ENCODE assay signal across 22 mouse cellular contexts in the genomic region with DNA sequence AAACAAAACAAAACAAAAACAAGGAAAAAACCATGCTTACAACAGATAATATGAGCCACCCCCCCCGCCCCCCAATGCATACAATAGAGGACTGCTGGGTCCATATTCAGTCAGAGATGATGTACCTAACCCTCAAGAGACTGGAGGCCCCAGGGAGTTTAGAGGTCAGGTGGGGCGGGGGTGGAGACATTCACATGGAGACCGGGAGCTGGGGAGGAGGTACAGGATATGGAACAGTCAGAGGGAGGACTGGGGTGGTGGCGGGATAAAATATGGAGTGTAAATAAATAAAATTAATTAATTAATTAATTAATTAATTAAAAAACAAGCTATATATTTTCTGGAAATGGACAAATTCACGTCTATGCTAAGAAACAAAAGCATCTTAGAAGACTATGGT.
"Had no signal": no experiment of that assay in that cellular context is flagged by ENCODE, and none has a peak within 500 bp of the region (broad histone marks: within the 10 kb centered on the region; RNA-seq: fewer than 3 reads in every experiment).

No protein-coding gene starts in this region.

- H3K36me3 ChIP-seq: heart, embryonic 10.5 days; heart, embryonic 12.5 days; hindbrain, embryonic 10.5 days; hindbrain, embryonic 15.5 days; intestine, embryonic 15.5 days had no signal

- H3K9ac ChIP-seq: heart, embryonic 12.5 days; hindbrain, embryonic 15.5 days; intestine, embryonic 15.5 days had no signal

- H3K9me3 ChIP-seq: heart, embryonic 10.5 days; heart, embryonic 12.5 days; hindbrain, embryonic 10.5 days; hindbrain, embryonic 15.5 days; intestine, embryonic 15.5 days had no signal

- H3K4me3 ChIP-seq: gastrocnemius, adult 2 months; heart, embryonic 10.5 days; heart, embryonic 12.5 days; hindbrain, embryonic 10.5 days; hindbrain, embryonic 15.5 days; intestine, embryonic 15.5 days; layer of hippocampus, adult 2 months; left cerebral cortex, adult 2 months had no signal

- DNase-seq: gastrocnemius, adult 2 months; gastrocnemius, postnatal 10 days; gastrocnemius, postnatal 25 days; heart, adult 18-20 months; heart, postnatal 10 days; heart, postnatal 4 days; kidney, adult 18-20 months; kidney, adult 8-10 months; kidney, postnatal 10 days; kidney, postnatal 25 days; kidney, postnatal 4 days; liver had no signal

- H3K4me1 ChIP-seq: heart, embryonic 10.5 days; heart, embryonic 12.5 days; hindbrain, embryonic 10.5 days; hindbrain, embryonic 15.5 days; intestine, embryonic 15.5 days had no signal

- ATAC-seq: inflammation-experienced regulatory T-cells, adult 6 months; intestine, embryonic 15.5 days; intestine, postnatal 0 days had no signal

- H3K27ac ChIP-seq: gastrocnemius, adult 2 months; heart, embryonic 10.5 days; hindbrain, embryonic 10.5 days; hindbrain, embryonic 15.5 days; intestine, embryonic 15.5 days; layer of hippocampus, adult 2 months; left cerebral cortex, adult 2 months had no signal

- H3K4me2 ChIP-seq: heart, embryonic 12.5 days; hindbrain, embryonic 15.5 days; intestine, embryonic 15.5 days; liver, embryonic 11.5 days had no signal

- H3K27me3 ChIP-seq: heart, embryonic 12.5 days; hindbrain, embryonic 15.5 days; intestine, embryonic 15.5 days had no signal
